Mouse (Mus musculus): Measurements from ENCODE around the gene Itprip. TPM values are rescaled to one million over a fixed set of nuclear protein-coding genes. Genes with fewer than 3 reads are reported as not detected.

The Itprip gene
- polyA plus RNA-seq, 1 experiment from 2014 or later: 15.8 TPM

- Histone ChIP-seq H3K4me2 (ENCODE audit: low read length) (peak overlapping the region; percentile 11; the same call in 1 of the 2 replicates), H3K9ac (ENCODE audit: low read length) (peak overlapping the region; percentile 2; the same call in 1 of the 2 replicates), H3K9me3 (ENCODE audit: control insufficient read depth, low read length) (no peaks in the 10 kb centered on the region), H3K4me3 (ENCODE audit: control insufficient read depth in 1 of 2, insufficient read depth in 1 of 2, low read depth in 1 of 2, low read length in 2 of 2) (no peak overlapping the region), H3K4me1 (ENCODE audit: control insufficient read depth in 2 of 2, insufficient read depth in 2 of 2, low read length in 2 of 2) (peaks cover 29% of the 10 kb centered on the region in 2 experiments), H3K36me3 (ENCODE audit: control insufficient read depth, insufficient read depth, low read length) (no peaks in the 10 kb centered on the region), H3K27me3 (ENCODE audit: control insufficient read depth, insufficient read depth, low read length) (no peaks in the 10 kb centered on the region), H3K27ac (replicated peaks in 1 of 2; ENCODE audit: control insufficient read depth in 1 of 2, insufficient read depth in 1 of 2, low read depth in 2 of 2, low read length in 2 of 2) (peak overlapping the region; percentile 34 to 70)
- ATAC-seq (ENCODE audit: insufficient number of reproducible peaks, insufficient read depth, low FRiP score, low read depth): peak; percentile 65
- WGBS: 21% methylated on average over 7 of the region's 7 CpGs
Observed at GRCm38 (mm10) chr19:47885191-47885743, 33.8 kb downstream of the Itprip start.

GRCm38 (mm10) chr19:47884296-47885085 is 34.6 kb downstream of the Itprip start:
- Histone ChIP-seq H3K36me3 (ENCODE audit: control insufficient read depth, insufficient read depth, low read length) (no peaks in the 10 kb centered on the region), H3K9ac (ENCODE audit: low read length) (no peak overlapping the region), H3K27me3 (ENCODE audit: control insufficient read depth, insufficient read depth, low read length) (no peaks in the 10 kb centered on the region), H3K9me3 (ENCODE audit: control insufficient read depth, low read length) (no peaks in the 10 kb centered on the region), H3K4me3 (ENCODE audit: control insufficient read depth in 1 of 2, insufficient read depth in 1 of 2, low read depth in 1 of 2, low read length in 2 of 2) (no peak overlapping the region), H3K4me1 (ENCODE audit: control insufficient read depth in 2 of 2, insufficient read depth in 2 of 2, low read length in 2 of 2) (peaks cover 27% of the 10 kb centered on the region in 2 experiments), H3K27ac (replicated peaks in 1 of 2; ENCODE audit: control insufficient read depth in 1 of 2, insufficient read depth in 1 of 2, low read depth in 2 of 2, low read length in 2 of 2) (peak overlapping the region; percentile 18 to 34; a peak in 2 of 4 replicates), H3K4me2 (ENCODE audit: low read length) (no peak overlapping the region)
- WGBS: 71% methylated on average over 13 of the region's 13 CpGs
- no peak for ATAC-seq (ENCODE audit: insufficient number of reproducible peaks, insufficient read depth, low FRiP score, low read depth)

- Histone ChIP-seq H3K27ac (replicated peaks in 1 of 2; ENCODE audit: control insufficient read depth in 1 of 2, insufficient read depth in 1 of 2, low read depth in 2 of 2, low read length in 2 of 2) (no peak overlapping the region), H3K36me3 (ENCODE audit: control insufficient read depth, insufficient read depth, low read length) (no peaks in the 10 kb centered on the region), H3K27me3 (ENCODE audit: control insufficient read depth, insufficient read depth, low read length) (no peaks in the 10 kb centered on the region), H3K4me1 (ENCODE audit: control insufficient read depth in 2 of 2, insufficient read depth in 2 of 2, low read length in 2 of 2) (peaks cover 27% of the 10 kb centered on the region in 2 experiments), H3K4me2 (ENCODE audit: low read length) (no peak overlapping the region), H3K9ac (ENCODE audit: low read length) (no peak overlapping the region), H3K9me3 (ENCODE audit: control insufficient read depth, low read length) (no peaks in the 10 kb centered on the region), H3K4me3 (ENCODE audit: control insufficient read depth in 1 of 2, insufficient read depth in 1 of 2, low read depth in 1 of 2, low read length in 2 of 2) (no peak overlapping the region)
- no peak for ATAC-seq (ENCODE audit: insufficient number of reproducible peaks, insufficient read depth, low FRiP score, low read depth)
- 48% methylated on average over 9 of the region's 9 CpGs for WGBS
Observed at GRCm38 (mm10) chr19:47882882-47883254, 36.2 kb downstream of the Itprip start.

- H3K4me1 ChIP-seq (ENCODE audit: control insufficient read depth in 2 of 2, insufficient read depth in 2 of 2, low read length in 2 of 2): peaks cover 27% of the 10 kb centered on the region in 2 experiments
- H3K4me2 ChIP-seq (ENCODE audit: low read length): no peak overlapping the region
- no peaks in the 10 kb centered on the region for H3K9me3 ChIP-seq (ENCODE audit: control insufficient read depth, low read length)
- no peak overlapping the region for H3K9ac ChIP-seq (ENCODE audit: low read length)
- no peak for ATAC-seq (ENCODE audit: insufficient number of reproducible peaks, insufficient read depth, low FRiP score, low read depth)
- 20% methylated on average over 11 of the region's 11 CpGs for WGBS
- no peaks in the 10 kb centered on the region for H3K27me3 ChIP-seq (ENCODE audit: control insufficient read depth, insufficient read depth, low read length)
- H3K36me3 ChIP-seq (ENCODE audit: control insufficient read depth, insufficient read depth, low read length): no peaks in the 10 kb centered on the region
- no peak overlapping the region for H3K4me3 ChIP-seq (ENCODE audit: control insufficient read depth in 1 of 2, insufficient read depth in 1 of 2, low read depth in 1 of 2, low read length in 2 of 2)
- H3K27ac ChIP-seq (replicated peaks in 1 of 2; ENCODE audit: control insufficient read depth in 1 of 2, insufficient read depth in 1 of 2, low read depth in 2 of 2, low read length in 2 of 2): no peak overlapping the region
Observed at GRCm38 (mm10) chr19:47882151-47882881, 36.8 kb downstream of the Itprip start.

GRCm38 (mm10) chr19:47881538-47881937 is 37.6 kb downstream of the Itprip start:
- H3K9me3 ChIP-seq (ENCODE audit: control insufficient read depth, low read length): no peaks in the 10 kb centered on the region
- WGBS: 71% methylated on average over 7 of the region's 7 CpGs
- H3K9ac ChIP-seq (ENCODE audit: low read length): no peak overlapping the region
- no peak overlapping the region for H3K4me2 ChIP-seq (ENCODE audit: low read length)
- ATAC-seq (ENCODE audit: insufficient number of reproducible peaks, insufficient read depth, low FRiP score, low read depth): no peak
- no peaks in the 10 kb centered on the region for H3K27me3 ChIP-seq (ENCODE audit: control insufficient read depth, insufficient read depth, low read length)
- peaks cover 20 to 23% of the 10 kb centered on the region in 2 experiments for H3K4me1 ChIP-seq (ENCODE audit: control insufficient read depth in 2 of 2, insufficient read depth in 2 of 2, low read length in 2 of 2)
- no peak overlapping the region for H3K27ac ChIP-seq (replicated peaks in 1 of 2; ENCODE audit: control insufficient read depth in 1 of 2, insufficient read depth in 1 of 2, low read depth in 2 of 2, low read length in 2 of 2)
- no peaks in the 10 kb centered on the region for H3K36me3 ChIP-seq (ENCODE audit: control insufficient read depth, insufficient read depth, low read length)
- no peak overlapping the region for H3K4me3 ChIP-seq (ENCODE audit: control insufficient read depth in 1 of 2, insufficient read depth in 1 of 2, low read depth in 1 of 2, low read length in 2 of 2)

- no peak overlapping the region for H3K4me2 ChIP-seq (ENCODE audit: low read length)
- no peak overlapping the region for H3K9ac ChIP-seq (ENCODE audit: low read length)
Observed at GRCm38 (mm10) chr19:47876252-47876651, 42.8 kb downstream of the Itprip start.

GRCm38 (mm10) chr19:47871515-47871914 is 47.6 kb downstream of the Itprip start:
- H3K27me3 ChIP-seq (ENCODE audit: control insufficient read depth, insufficient read depth, low read length): no peaks in the 10 kb centered on the region
- 32% methylated on average over 10 of the region's 10 CpGs for WGBS
- no peaks in the 10 kb centered on the region for H3K9me3 ChIP-seq (ENCODE audit: control insufficient read depth, low read length)
- no peak overlapping the region for H3K27ac ChIP-seq (replicated peaks in 1 of 2; ENCODE audit: control insufficient read depth in 1 of 2, insufficient read depth in 1 of 2, low read depth in 2 of 2, low read length in 2 of 2)
- no peak overlapping the region for H3K4me2 ChIP-seq (ENCODE audit: low read length)
- no peak overlapping the region for H3K9ac ChIP-seq (ENCODE audit: low read length)
- H3K4me1 ChIP-seq (ENCODE audit: control insufficient read depth in 2 of 2, insufficient read depth in 2 of 2, low read length in 2 of 2): 0 out of 4 replicates have a peak, but pooled peaks cover 0 to 4% of the 10 kb centered on the region in 2 experiments
- no peaks in the 10 kb centered on the region for H3K36me3 ChIP-seq (ENCODE audit: control insufficient read depth, insufficient read depth, low read length)
- no peak overlapping the region for H3K4me3 ChIP-seq (ENCODE audit: control insufficient read depth in 1 of 2, insufficient read depth in 1 of 2, low read depth in 1 of 2, low read length in 2 of 2)
- no peak for ATAC-seq (ENCODE audit: insufficient number of reproducible peaks, insufficient read depth, low FRiP score, low read depth)

More at GRCm38 (mm10) chr19:47876252-47876651, 42.8 kb downstream of the Itprip start:
- H3K27me3 ChIP-seq (ENCODE audit: control insufficient read depth, insufficient read depth, low read length): no peaks in the 10 kb centered on the region
- no peaks in the 10 kb centered on the region for H3K36me3 ChIP-seq (ENCODE audit: control insufficient read depth, insufficient read depth, low read length)
- no peaks in the 10 kb centered on the region for H3K9me3 ChIP-seq (ENCODE audit: control insufficient read depth, low read length)
- no peak overlapping the region for H3K27ac ChIP-seq (replicated peaks in 1 of 2; ENCODE audit: control insufficient read depth in 1 of 2, insufficient read depth in 1 of 2, low read depth in 2 of 2, low read length in 2 of 2)
- no peak overlapping the region for H3K4me3 ChIP-seq (ENCODE audit: control insufficient read depth in 1 of 2, insufficient read depth in 1 of 2, low read depth in 1 of 2, low read length in 2 of 2)
- WGBS: 40% methylated on average over 15 of the region's 15 CpGs
- no peak for ATAC-seq (ENCODE audit: insufficient number of reproducible peaks, insufficient read depth, low FRiP score, low read depth)
- H3K4me1 ChIP-seq (ENCODE audit: control insufficient read depth in 2 of 2, insufficient read depth in 2 of 2, low read length in 2 of 2): 0 out of 4 replicates have a peak, but pooled peaks cover 0 to 3% of the 10 kb centered on the region in 2 experiments

Measured in heart, embryonic 14.5 days (tissue).